Mouse (Mus musculus) liver, postnatal 0 days (tissue): ENCODE data around the gene Zcchc7.

ENCODE experiments used
- CTCF ChIP-seq: sonication (generic); IDR thresholded peaks from 2 replicates; pipeline ENCODE4 v1.5.1; 2016; ENCODE audit warnings: antibody characterized with exemption, low read depth
- EP300 ChIP-seq: IDR thresholded peaks from 2 replicates; pipeline ENCODE4 v1.6.1; 2016; ENCODE audit warnings: antibody characterized with exemption, low read depth, mild to moderate bottlenecking

GRCm38 (mm10) chr4:44963156-44963555 lies 207.5 kb downstream of the Zcchc7 start:
- TF ChIP-seq CTCF (no peak), EP300 (no peak)
